Mouse (Mus musculus) kidney, postnatal 25 days (tissue): ENCODE measurements at regions not wholly inside any gene's neighbourhood (a gene's known extent, or its start where the extent isn't known, plus 50 kb on each side); places are given as distances from the start of the nearest gene placed in this dataset.
A peak's percentile ranks its signal among the peaks of the same experiment; 100 is the strongest.
"Not testable (repeated sequence)": the region's sequence is repeated elsewhere in the genome, so short reads cannot be mapped to it uniquely, and the experiment has no call there.

ENCODE experiments used
- DNase-seq, 2 experiments: peaks; one replicate each; pipeline ENCODE4 v3.0.0; 2021; ENCODE audit warnings: mixed read lengths in 2 of 2

DNA sequence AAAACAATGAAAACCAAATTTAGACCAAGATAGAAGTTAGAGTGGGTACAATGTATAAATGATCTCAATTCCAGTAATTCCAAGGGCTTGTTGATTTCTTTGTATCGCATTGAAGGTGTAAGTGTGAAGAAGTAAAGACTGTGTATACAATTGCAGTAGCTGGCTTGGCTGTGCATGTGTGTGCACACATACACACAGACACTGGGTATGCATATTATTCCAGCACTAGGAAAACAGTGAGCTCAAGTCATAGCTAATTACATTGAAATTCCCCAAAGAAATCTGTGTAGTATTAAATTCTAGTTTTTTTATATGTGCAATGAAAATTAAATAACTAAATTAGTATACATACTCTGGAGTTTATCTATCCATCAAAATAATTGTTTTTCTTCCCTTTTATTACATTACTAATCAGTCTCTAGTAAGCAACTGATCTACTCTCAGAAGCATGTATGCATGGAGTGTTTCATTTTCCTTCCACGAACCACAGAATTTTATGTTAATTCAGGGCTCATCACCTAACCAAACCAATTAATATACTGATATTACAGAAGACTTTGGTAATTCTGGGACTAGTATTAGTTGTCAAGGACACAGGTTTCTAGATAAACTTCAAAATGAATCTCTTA is 56.5 kb downstream of the Gm8797 start:
- DNase-seq: no peak

DNA sequence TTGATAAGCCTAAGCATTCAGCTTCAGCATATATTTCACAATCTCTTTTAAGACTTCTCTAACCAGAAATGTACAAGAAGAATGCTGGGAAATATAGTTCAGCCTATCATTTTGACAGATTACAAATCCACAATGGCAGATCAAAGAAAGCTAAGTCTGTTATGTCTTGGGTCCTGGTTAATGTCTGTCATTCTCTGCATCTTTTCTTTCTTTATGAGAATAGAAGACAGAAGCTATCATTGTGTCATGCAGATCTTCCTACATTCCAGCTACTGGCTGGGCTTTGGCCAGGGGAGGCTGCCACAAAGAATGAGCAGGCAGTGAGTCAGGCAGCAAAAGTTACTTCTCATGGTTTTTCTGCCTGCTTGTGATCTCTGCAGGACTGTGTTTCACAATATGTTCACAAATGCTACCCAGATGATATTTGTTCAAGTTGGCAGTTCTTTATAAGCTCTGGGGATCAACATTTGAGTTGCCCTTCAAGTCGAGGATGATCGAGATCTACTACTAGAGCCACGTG is 60.5 kb downstream of the Gm8797 start:
- DNase-seq: no peak

DNA sequence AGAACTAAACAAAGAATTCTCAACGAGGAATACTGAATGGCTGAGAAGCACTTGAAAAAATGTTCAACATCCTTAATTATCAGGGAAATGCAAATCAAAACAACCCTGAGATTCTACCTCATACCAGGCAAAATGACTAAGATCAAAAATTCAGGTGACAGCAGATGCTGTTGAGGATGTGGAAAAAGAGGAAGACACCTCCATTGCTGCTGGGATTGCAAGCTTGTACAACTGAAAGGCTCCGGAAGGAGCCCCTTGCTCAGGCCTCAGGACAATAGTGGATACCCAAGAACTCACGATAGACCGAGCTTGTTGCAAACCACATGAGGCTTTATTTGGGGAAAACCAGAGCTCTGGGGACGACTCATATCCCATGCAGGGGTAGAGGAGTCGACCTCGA is 69.6 kb downstream of the Gm8797 start:
- DNase-seq: not testable (repeated sequence)

GRCm38 (mm10) chr3:5860237-5860636 is 109.6 kb downstream of the Gm8797 start:
- peak; percentile 92 for DNase-seq

GRCm38 (mm10) chr3:5870407-5870806 is 119.8 kb downstream of the Gm8797 start:
- no peak for DNase-seq

DNA sequence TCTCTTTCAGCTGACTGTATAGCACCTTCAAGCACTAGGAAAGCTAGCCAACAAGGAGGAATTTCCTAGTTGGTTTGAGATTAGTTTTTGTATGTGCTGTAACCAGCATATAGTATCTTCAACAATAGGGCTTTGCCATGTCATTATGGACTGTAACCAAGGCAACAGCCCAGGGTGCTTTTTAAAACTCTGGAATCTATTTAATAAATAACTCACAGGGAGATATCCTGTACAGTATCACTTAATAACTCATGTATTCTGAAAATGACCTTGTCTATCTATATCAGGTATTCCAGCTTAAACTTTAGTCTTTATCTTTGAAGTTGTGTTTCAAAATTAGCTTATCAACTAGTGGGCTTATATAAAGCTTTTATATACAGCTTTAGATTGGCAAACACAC is 128.5 kb downstream of the Gm8797 start:
- DNase-seq: no peak

DNA sequence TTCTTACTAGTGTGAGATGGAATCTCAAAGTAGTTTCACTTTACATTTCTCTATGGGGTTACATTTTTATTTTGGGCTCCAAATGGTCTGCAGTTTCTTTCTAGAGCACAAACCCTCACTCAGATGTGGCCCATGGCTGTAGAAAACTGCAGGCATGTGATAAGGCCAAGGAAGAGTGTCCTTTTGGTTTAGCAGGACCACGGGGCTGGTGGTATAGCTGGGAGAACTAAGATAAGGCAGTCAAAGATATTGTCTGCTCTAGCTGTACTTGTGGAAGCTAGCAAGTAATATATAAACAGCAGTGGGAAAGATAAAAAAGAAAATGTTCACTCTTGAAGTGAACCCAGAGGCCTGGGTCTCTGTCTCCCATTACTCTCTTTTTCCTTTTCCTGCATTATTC is 166.9 kb downstream of the Gm8797 start:
- DNase-seq: no peak

GRCm38 (mm10) chr3:5950243-5950642 is 199.6 kb downstream of the Gm8797 start:
- DNase-seq: not testable (repeated sequence)

DNA sequence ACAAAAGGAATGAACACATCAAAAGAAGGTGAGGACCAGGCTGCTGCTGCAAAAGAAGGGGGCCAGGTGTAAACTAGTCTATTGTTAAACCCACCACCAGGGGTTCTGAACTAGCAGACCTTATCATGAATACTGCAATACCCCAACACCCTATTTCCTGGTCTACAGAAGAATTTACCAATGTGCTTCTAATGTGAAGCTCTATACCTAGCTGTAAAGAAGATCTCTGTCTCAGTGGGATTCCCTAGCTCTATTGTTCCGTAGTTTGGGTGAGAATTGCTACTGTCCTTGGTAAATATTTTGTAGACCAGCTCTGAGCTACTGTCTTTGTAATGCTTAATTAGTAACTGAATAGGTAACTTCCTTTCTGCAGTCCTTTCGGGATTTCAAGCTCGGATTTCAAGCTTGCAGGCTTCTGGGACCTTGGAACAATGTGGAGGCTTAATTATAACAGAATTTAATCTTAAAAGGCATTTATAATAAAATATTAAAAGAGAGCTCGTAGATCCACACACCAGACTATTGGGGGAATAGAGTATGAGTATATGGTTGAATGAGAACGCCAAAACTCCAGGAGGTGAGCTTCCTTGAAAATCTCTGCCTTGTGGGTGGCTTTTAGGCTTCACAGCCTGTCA is 238.5 kb downstream of the Gm8797 start:
- not testable (repeated sequence) for DNase-seq

GRCm38 (mm10) chr3:6004423-6004822 is 253.8 kb downstream of the Gm8797 start:
- no peak for DNase-seq

GRCm38 (mm10) chr3:6018749-6019148 is 268.1 kb downstream of the Gm8797 start:
- DNase-seq: no peak

- DNase-seq: not testable (repeated sequence)
Observed at GRCm38 (mm10) chr3:6041325-6041724, 290.7 kb downstream of the Gm8797 start.

GRCm38 (mm10) chr3:6049472-6050045 is 299.0 kb downstream of the Gm8797 start:
- DNase-seq: no peak

DNA sequence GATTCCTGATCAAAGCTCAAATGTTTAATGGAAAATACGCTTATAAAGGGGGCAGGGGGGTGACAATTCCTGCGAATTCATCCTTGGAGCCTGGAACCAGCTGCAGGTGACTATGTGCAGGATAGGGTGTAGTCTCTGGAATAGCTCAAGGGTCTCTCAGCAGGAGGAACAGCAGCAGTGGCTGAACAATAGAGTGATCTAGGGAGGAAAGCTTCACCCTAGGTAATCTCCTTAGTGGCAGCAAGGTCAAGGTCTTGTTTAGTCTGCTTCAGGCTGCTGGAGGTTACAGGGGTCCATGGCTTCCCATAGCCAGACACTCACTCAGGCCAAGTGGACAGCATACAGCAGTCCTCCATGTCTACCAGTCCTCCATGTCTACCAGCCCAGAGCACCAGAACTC is 301.3 kb downstream of the Gm8797 start:
- no peak for DNase-seq

DNA sequence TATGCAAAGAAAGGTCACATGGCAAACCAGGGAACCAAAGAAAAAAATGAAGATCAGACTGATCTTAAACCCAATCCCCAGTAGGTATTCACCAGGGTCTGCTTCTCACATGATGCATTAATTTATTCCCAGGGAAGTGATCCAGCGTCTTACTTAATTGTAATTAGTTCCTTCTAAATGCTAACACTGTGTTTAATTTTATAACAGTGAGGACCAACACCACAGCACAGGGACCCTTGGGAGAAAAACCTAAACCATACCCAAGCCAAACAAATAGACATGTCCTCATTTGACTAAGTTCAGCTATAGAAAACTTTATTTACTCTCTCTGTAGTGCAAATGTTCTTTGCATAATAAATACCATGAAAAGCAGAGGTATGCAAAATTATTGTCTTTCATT is 333.2 kb downstream of the Gm8797 start:
- DNase-seq: no peak

- no peak for DNase-seq
Observed at GRCm38 (mm10) chr3:6087267-6087666, 336.7 kb downstream of the Gm8797 start.

GRCm38 (mm10) chr3:6093931-6094330 is 343.3 kb downstream of the Gm8797 start:
- no peak for DNase-seq

DNA sequence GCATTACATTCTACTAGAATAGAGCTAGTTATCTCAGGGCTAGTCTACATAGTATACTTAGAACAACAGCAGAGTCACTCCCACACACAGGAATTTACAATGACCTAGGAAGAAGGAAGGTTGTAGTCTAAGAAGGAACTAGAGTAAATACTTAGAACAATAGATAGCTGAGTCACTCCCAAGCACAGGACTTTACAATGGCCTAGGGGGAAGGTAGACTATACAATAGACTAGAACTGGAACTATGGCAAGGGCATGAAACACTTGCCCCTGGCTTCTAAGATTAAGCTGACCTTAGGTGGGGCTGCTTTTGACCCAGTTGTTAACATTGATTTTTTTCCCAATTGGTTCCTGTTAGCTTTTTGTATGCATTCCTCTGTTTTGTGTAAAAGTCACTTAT is 343.8 kb downstream of the Gm8797 start:
- not testable (repeated sequence) for DNase-seq

DNA sequence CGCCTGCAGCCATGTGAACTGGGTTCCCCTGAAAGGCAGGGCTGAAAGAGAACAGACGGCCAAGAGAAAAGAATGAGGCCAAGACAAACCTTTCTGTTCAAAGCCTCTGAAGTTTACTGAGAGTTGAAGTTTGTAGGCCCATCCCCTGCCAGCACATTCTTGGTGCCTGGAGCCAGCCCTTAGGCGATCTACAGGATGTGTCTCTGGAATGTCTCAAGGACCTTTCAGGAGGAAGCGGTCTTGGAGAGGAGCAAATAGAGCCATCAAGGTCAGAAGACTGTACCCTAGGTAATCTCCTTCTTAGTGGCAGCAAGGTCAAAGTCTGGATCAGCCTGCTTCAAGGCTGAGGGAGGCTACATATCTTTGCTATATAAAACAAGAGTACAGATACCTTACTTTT is 350.3 kb downstream of the Gm8797 start:
- no peak for DNase-seq

- DNase-seq: no peak
Observed at GRCm38 (mm10) chr3:6102866-6103265, 352.3 kb downstream of the Gm8797 start.

GRCm38 (mm10) chr3:6106659-6107058 is 356.1 kb downstream of the Gm8797 start:
- DNase-seq: no peak

DNA sequence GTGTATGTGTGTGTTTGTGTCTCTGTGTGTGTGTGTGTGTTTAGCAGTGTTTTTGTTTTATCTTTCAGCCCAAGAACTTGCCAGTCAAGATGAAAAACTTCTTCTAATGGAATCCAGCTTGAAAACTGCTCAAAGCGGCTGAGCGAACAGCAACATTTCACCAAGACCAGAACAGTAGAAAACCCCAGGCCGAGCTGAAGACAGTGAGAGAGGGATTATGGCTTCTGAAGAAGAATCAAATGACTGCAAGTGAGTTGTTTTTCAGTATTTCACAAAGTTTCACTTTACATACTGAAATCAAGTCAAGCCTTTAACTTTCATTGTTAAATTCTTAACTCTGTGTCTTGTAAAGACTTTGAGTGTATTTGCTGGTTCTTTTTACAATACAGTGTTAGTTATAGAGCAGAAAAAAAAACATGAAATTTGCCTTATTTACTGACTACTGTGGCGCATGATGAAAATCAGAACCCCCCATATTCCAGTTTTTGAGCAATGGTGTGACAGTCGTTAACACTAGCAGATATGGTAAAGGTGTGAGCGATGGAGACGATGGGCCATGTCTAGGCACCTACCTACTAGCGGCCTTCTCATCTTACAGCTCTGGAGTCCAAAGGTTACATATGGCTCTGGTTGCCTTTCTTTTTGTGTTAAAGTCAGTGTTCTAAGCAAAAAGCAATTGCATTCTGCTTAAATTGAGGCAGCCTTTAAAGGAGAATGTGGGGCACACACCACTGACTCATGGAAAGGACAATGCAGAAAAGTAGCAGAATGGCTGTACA is 357.0 kb downstream of the Gm8797 start:
- DNase-seq: no peak

GRCm38 (mm10) chr3:6118721-6119120 is 368.1 kb downstream of the Gm8797 start:
- DNase-seq: no peak
